Mouse (Mus musculus) kidney, embryonic 16.5 days (tissue): ENCODE measurements at regions not wholly inside any gene's neighbourhood (a gene's known extent, or its start where the extent isn't known, plus 50 kb on each side); places are given as distances from the start of the nearest gene placed in this dataset.

Experiments
- ATAC-seq: fragments of 200-750 bp; cut with Nextera tagmentation; 2 replicates; pipeline ENCODE4 v1.8.0; 2017; ENCODE audit warnings: moderate TSS enrichment; ENCODE audit not compliant: low FRiP score, low TSS enrichment
- H3K27ac ChIP-seq: fragments of 300-500 bp; sonication (generic); 2 replicates; pipeline ENCODE4 v1.5.1; 2014; ENCODE audit warnings: low read length
- H3K27me3 ChIP-seq: fragments of 300-500 bp; sonication (generic); 2 replicates; pipeline ENCODE4 v1.6.1; 2014; ENCODE audit warnings: low read length, control low read depth, mixed read lengths; ENCODE audit not compliant: insufficient read depth
- H3K36me3 ChIP-seq: fragments of 300-500 bp; sonication (generic); 2 replicates; pipeline ENCODE4 v1.6.1; 2014; ENCODE audit warnings: low read length, control low read depth, mixed read lengths; ENCODE audit not compliant: insufficient read depth
- H3K4me1 ChIP-seq: fragments of 300-500 bp; sonication (generic); 2 replicates; pipeline ENCODE4 v1.6.1; 2014; ENCODE audit warnings: low read length, control low read depth, mixed read lengths; ENCODE audit not compliant: insufficient read depth
- H3K4me2 ChIP-seq: fragments of 300-500 bp; sonication (generic); replicated peaks from 2 replicates; pipeline ENCODE4 v1.6.1; 2014; ENCODE audit warnings: low read depth, low read length
- H3K4me3 ChIP-seq: fragments of 300-500 bp; sonication (generic); 2 replicates; pipeline ENCODE4 v1.5.1; 2014; ENCODE audit warnings: mild to moderate bottlenecking, low read length
- H3K9ac ChIP-seq: fragments of 300-500 bp; sonication (generic); replicated peaks from 2 replicates; pipeline ENCODE4 v1.6.1; 2014; ENCODE audit warnings: low read length
- H3K9me3 ChIP-seq: fragments of 300-500 bp; sonication (generic); 2 replicates; pipeline ENCODE4 v1.6.1; 2016; ENCODE audit warnings: low read length, control low read depth
- WGBS: fragments of 180-500 bp; shearing (Covaris S2); extraction: QIAGEN DNeasy Blood & Tissue Kit; methylation state at CpG from one replicate; pipeline ENCODE4 v1.1.7; 2014; 5-methylcytosine and 5-hydroxymethylcytosine counted together

GRCm38 (mm10) chr1:47104055-47104454, 211.4 kb upstream of the Slc39a10 start:
- Histone ChIP-seq H3K9me3 (no peaks in the 10 kb centered on the region), H3K27me3 (no peaks in the 10 kb centered on the region), H3K4me3 (no peak overlapping the region), H3K9ac (no peak overlapping the region), H3K36me3 (no peaks in the 10 kb centered on the region), H3K27ac (no peak overlapping the region), H3K4me1 (no peaks in the 10 kb centered on the region), H3K4me2 (no peak overlapping the region)
- ATAC-seq: no peak
- WGBS: 58% methylated on average over 4 of the region's 4 CpGs

DNA sequence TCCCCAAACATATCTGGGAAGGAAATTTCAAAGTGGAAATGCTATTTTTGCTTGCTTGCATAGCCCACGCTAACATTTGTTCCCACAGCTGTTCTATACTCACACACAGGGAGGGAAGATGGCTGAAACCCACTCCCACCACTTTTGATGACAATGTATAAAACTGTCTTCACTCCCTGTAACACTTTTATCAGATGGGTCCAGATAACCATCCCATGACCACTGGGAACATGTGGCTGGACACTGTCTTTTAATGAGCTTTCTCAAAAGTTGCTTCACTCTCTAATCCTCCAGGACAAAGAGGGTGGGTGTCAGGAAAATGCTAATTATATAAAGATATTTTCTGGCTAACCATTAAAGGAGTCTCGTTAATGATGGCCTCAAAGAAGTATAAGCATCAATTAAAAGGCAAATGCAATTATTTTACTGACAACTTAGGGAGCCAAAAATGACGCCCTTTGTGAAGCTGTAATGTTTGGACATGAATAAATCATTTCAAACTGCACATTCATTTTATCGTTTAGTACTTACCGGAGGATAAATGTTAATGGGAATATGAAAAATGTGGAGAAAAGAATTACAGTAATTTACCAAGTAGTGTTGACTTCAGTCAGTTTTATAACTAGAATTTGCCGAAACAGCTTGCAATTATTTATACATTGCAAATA, 210.8 kb upstream of the Slc39a10 start:
- no peaks in the 10 kb centered on the region for H3K4me1 ChIP-seq
- H3K9ac ChIP-seq: no peak overlapping the region
- H3K4me3 ChIP-seq: no peak overlapping the region
- WGBS: 59% methylated on average over 6 of the region's 6 CpGs
- 0 out of 2 replicates have a peak, but pooled peaks have one; percentile 39 for ATAC-seq
- H3K4me2 ChIP-seq: no peak overlapping the region
- no peaks in the 10 kb centered on the region for H3K36me3 ChIP-seq
- no peaks in the 10 kb centered on the region for H3K27me3 ChIP-seq
- H3K9me3 ChIP-seq: no peaks in the 10 kb centered on the region
- H3K27ac ChIP-seq: no peak overlapping the region

GRCm38 (mm10) chr1:47097084-47097996, 204.7 kb upstream of the Slc39a10 start:
- no peaks in the 10 kb centered on the region for H3K9me3 ChIP-seq
- H3K4me1 ChIP-seq: no peaks in the 10 kb centered on the region
- H3K27me3 ChIP-seq: no peaks in the 10 kb centered on the region
- no peak overlapping the region for H3K9ac ChIP-seq
- no peak overlapping the region for H3K4me3 ChIP-seq
- ATAC-seq: no peak
- H3K4me2 ChIP-seq: no peak overlapping the region
- 73% methylated on average over 7 of the region's 7 CpGs for WGBS
- no peak overlapping the region for H3K27ac ChIP-seq
- no peaks in the 10 kb centered on the region for H3K36me3 ChIP-seq

DNA sequence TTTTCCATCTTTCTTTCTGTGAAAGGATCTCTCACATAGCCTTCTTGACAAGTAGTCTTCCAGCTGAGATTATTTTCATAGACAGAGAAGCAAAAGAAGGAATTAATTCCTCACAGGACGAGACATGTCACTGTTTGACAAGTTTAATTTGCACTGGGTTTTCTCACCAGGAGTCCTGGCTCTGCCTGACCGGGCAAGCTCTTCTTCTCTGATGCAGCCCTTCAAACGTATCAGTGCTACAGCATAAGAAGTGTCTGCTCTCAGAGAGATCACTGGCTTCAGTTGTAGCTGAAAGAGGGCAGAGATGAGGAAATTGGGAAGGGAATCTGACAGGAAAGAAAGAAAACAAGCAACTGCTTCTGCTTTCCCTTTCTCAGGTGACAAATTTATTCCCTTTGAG, 201.8 kb upstream of the Slc39a10 start:
- ATAC-seq: no peak
- H3K36me3 ChIP-seq: no peaks in the 10 kb centered on the region
- WGBS: 31% methylated on average over 3 of the region's 3 CpGs
- H3K4me1 ChIP-seq: no peaks in the 10 kb centered on the region
- no peak overlapping the region for H3K27ac ChIP-seq
- no peaks in the 10 kb centered on the region for H3K27me3 ChIP-seq
- no peak overlapping the region for H3K4me2 ChIP-seq
- no peaks in the 10 kb centered on the region for H3K9me3 ChIP-seq
- H3K4me3 ChIP-seq: no peak overlapping the region
- H3K9ac ChIP-seq: no peak overlapping the region

- Histone ChIP-seq H3K9me3 (no peaks in the 10 kb centered on the region), H3K36me3 (no peaks in the 10 kb centered on the region), H3K27ac (no peak overlapping the region), H3K4me2 (no peak overlapping the region), H3K4me3 (no peak overlapping the region), H3K4me1 (no peaks in the 10 kb centered on the region), H3K9ac (no peak overlapping the region), H3K27me3 (no peaks in the 10 kb centered on the region)
- ATAC-seq: no peak
- WGBS: 52% methylated on average over 6 of the region's 6 CpGs
These were observed 200.8 kb upstream of the Slc39a10 start for GRCm38 (mm10) chr1:47093289-47093947.

- 85% methylated on average over 7 of the region's 7 CpGs for WGBS
- H3K9ac ChIP-seq: no peak overlapping the region
- no peak overlapping the region for H3K4me3 ChIP-seq
- H3K36me3 ChIP-seq: no peaks in the 10 kb centered on the region
- H3K4me2 ChIP-seq: no peak overlapping the region
- no peaks in the 10 kb centered on the region for H3K27me3 ChIP-seq
- no peaks in the 10 kb centered on the region; the same call in 1 of the 2 replicates for H3K9me3 ChIP-seq
- ATAC-seq: no peak
- no peaks in the 10 kb centered on the region for H3K4me1 ChIP-seq
- no peak overlapping the region for H3K27ac ChIP-seq
These were observed 183.8 kb upstream of the Slc39a10 start for GRCm38 (mm10) chr1:47076423-47076822.

- Histone ChIP-seq H3K36me3 (no peaks in the 10 kb centered on the region), H3K9me3 (no peaks in the 10 kb centered on the region), H3K4me3 (no peak overlapping the region), H3K27me3 (no peaks in the 10 kb centered on the region), H3K9ac (no peak overlapping the region), H3K27ac (no peak overlapping the region), H3K4me1 (no peaks in the 10 kb centered on the region), H3K4me2 (no peak overlapping the region)
- no peak for ATAC-seq
- 48% methylated on average over 1 of the region's 1 CpGs for WGBS
These were observed 165.5 kb upstream of the Slc39a10 start for GRCm38 (mm10) chr1:47058149-47058548.

DNA sequence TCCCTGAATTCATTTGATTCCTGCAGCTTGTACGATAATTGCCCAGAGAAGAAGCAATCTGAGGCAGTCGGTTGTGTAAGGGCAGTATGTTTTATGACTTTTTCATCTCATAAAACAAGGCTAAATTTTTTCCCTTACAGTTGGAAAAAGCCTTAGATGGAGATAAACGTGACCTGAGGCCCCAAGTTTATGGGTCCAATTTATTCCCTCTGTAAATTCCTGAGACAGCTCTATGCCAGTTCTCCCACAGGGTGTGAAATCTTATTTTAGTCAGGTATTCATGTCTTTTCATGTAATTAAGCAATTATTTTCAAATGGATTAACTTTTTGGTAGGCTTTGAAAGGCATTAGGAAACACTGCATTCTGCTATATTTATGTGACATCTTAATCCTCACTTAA, 164.7 kb upstream of the Slc39a10 start:
- no peaks in the 10 kb centered on the region for H3K4me1 ChIP-seq
- 25% methylated on average over 3 of the region's 3 CpGs for WGBS
- no peaks in the 10 kb centered on the region for H3K9me3 ChIP-seq
- H3K27me3 ChIP-seq: no peaks in the 10 kb centered on the region
- no peak overlapping the region for H3K27ac ChIP-seq
- no peak for ATAC-seq
- no peak overlapping the region for H3K4me3 ChIP-seq
- no peak overlapping the region for H3K9ac ChIP-seq
- H3K4me2 ChIP-seq: no peak overlapping the region
- H3K36me3 ChIP-seq: no peaks in the 10 kb centered on the region

DNA sequence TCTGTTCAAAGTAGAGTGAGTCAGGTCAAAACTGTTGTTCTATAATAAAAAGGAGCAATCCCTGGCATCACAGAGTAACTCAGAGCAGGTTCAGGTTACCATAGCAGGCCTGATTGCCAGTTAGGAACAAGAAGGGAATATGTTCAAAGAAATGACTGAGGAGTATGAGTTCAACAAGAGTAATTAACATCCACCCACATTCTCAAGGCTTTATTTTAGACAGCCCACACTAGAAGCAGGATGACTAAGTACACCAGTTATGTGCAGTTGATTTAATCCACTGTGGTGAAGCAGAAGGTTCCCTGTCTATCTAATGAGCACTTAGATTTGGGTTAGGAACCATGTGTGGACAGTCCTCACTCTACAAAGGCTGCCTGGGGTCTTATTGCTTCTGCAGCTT, 158.5 kb upstream of the Slc39a10 start:
- Histone ChIP-seq H3K27ac (no peak overlapping the region), H3K4me3 (no peak overlapping the region), H3K9me3 (no peaks in the 10 kb centered on the region), H3K27me3 (no peaks in the 10 kb centered on the region), H3K9ac (no peak overlapping the region), H3K36me3 (no peaks in the 10 kb centered on the region), H3K4me1 (no peaks in the 10 kb centered on the region), H3K4me2 (no peak overlapping the region)
- no peak for ATAC-seq

DNA sequence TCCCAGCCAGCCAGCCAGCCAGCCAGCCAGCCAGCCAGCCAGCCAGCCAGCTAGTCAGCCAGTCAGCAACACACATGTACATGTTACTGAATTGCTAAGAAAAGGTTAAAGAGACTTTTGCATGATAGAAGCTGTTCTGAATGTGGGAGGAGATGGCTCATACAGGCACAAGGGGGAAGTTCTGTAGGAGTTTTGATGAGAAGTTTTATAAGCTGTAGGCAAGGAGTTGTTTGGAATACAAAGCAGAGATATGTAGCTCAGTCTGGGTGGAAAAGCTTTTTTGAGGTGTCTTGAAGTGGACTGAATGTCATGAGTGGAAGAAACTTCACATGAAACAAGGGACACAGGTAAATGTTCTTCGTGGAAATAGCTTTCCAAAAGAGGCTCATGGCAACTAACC, 157.8 kb upstream of the Slc39a10 start:
- no peaks in the 10 kb centered on the region for H3K36me3 ChIP-seq
- no peaks in the 10 kb centered on the region for H3K9me3 ChIP-seq
- no peak overlapping the region for H3K27ac ChIP-seq
- no peaks in the 10 kb centered on the region for H3K27me3 ChIP-seq
- no peaks in the 10 kb centered on the region for H3K4me1 ChIP-seq
- no peak overlapping the region for H3K9ac ChIP-seq
- H3K4me2 ChIP-seq: no peak overlapping the region
- 76% methylated on average over 1 of the region's 1 CpGs for whole genome bisulfite sequencing
- ATAC-seq: no peak
- H3K4me3 ChIP-seq: no peak overlapping the region
